Mouse (Mus musculus) ES-Bruce4 (cell line): Measurements from ENCODE around the gene Ptprg. TPM values are rescaled to one million over a fixed set of nuclear protein-coding genes. Genes with fewer than 3 reads are reported as not detected.

ENCODE experiments used
- H3K27ac ChIP-seq: 2 replicates; pipeline ENCODE4 v1.5.1; 2012; ENCODE audit warnings: low read length, inconsistent platforms; ENCODE audit not compliant: insufficient read depth
- H3K27me3 ChIP-seq: 2 replicates; pipeline ENCODE4 v1.6.1; 2012; ENCODE audit warnings: mild to moderate bottlenecking, low read length, inconsistent platforms; ENCODE audit not compliant: control insufficient read depth, poor library complexity, insufficient read depth, severe bottlenecking
- H3K36me3 ChIP-seq: 2 replicates; pipeline ENCODE4 v1.6.1; 2012; ENCODE audit warnings: inconsistent platforms, mild to moderate bottlenecking, low read length, moderate library complexity; ENCODE audit not compliant: control insufficient read depth, poor library complexity, insufficient read depth, severe bottlenecking
- H3K4me1 ChIP-seq: one replicate; pipeline ENCODE4 v1.8.1; 2011; ENCODE audit warnings: low read length; ENCODE audit not compliant: control insufficient read depth, insufficient read depth
- H3K4me3 ChIP-seq: 2 replicates; pipeline ENCODE4 v1.5.1; 2011; ENCODE audit warnings: low read depth, mild to moderate bottlenecking, low read length
- H3K9ac ChIP-seq: 2 replicates; pipeline ENCODE4 v1.6.1; 2012; ENCODE audit warnings: low read depth, mild to moderate bottlenecking, inconsistent platforms; ENCODE audit not compliant: poor library complexity, severe bottlenecking
- H3K9me3 ChIP-seq: replicated peaks from 2 replicates; pipeline ENCODE4 v1.6.1; 2012; ENCODE audit warnings: mild to moderate bottlenecking, low read length, inconsistent platforms; ENCODE audit not compliant: control insufficient read depth, poor library complexity, insufficient read depth, severe bottlenecking
- CTCF ChIP-seq: IDR thresholded peaks from one replicate; pipeline ENCODE4 v1.8.1; 2011; ENCODE audit warnings: low read depth, low read length
- EP300 ChIP-seq: IDR thresholded peaks from 2 replicates; pipeline ENCODE4 v1.6.1; 2011; ENCODE audit warnings: low read depth, low read length; ENCODE audit not compliant: insufficient read depth
- POLR2A ChIP-seq: IDR thresholded peaks from one replicate; pipeline ENCODE4 v1.8.1; 2011; ENCODE audit warnings: low read length; ENCODE audit not compliant: insufficient read depth
- polyA plus RNA-seq: library from polyadenylated mRNA; stranded (reverse); fragments of >200 nt; gene quantifications from 2 replicates; pipeline ENCODE4 v1.2.4, GENCODE M21; 2011; ENCODE audit warnings: low read depth; ENCODE audit not compliant: missing spikeins, insufficient read depth, insufficient read length

Gene Ptprg
- polyA plus RNA-seq, 1 experiment = 27.4 TPM

DNA sequence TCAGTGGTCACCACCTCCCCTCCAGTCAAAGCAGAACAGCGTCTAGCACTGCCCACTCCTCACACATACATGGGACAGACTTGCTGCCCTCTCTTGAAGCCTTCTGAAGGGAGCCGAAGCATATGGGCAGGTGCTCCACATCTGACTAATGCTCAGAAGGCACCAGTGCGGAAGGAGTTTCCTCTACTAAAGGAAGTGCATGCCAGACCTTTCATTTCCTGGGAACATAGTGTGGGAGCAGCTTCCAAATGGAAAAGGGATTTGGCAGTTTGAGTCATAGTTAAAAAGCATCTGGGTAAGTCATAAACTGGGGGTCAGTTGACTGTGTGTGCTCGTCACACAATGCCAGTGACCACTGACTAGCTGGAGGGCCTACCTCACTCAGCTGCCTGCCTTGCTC is 288.3 kb downstream of the Ptprg start:
- TF ChIP-seq EP300 = no peak
- no peak for TF ChIP-seq POLR2A
- no peak for TF ChIP-seq CTCF
- H3K27me3 ChIP-seq = no peaks in the 10 kb centered on the region

DNA sequence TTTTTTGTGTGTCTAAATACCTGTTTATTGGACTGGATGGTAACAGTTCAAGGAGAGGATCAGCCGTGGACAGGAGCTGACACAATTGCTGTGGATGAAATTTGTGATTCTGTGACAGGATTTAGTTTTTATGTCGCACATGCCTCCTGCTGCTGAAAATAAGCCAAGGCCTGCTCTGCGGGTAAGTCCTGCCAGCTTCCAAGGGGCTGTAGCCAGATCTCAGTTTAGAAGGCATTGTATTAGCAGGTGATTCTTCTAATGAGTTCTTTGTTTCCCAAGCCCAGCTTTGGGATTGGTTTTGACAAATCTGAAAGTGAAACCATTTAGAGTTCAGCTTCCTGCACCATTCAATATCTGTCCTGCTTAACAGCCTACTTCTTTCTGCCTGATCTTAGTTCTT is 299.6 kb downstream of the Ptprg start:
- TF ChIP-seq EP300 (no peak), CTCF (no peak), POLR2A (no peak)
- no peaks in the 10 kb centered on the region for H3K9me3 ChIP-seq

More for the DNA sequence above, 288.3 kb downstream of the Ptprg start:
- Histone ChIP-seq H3K4me3 (no peak overlapping the region), H3K4me1 (no peaks in the 10 kb centered on the region), H3K9ac (no peak overlapping the region), H3K27ac (no peak overlapping the region), H3K36me3 (no peaks in the 10 kb centered on the region), H3K9me3 (no peaks in the 10 kb centered on the region)

DNA sequence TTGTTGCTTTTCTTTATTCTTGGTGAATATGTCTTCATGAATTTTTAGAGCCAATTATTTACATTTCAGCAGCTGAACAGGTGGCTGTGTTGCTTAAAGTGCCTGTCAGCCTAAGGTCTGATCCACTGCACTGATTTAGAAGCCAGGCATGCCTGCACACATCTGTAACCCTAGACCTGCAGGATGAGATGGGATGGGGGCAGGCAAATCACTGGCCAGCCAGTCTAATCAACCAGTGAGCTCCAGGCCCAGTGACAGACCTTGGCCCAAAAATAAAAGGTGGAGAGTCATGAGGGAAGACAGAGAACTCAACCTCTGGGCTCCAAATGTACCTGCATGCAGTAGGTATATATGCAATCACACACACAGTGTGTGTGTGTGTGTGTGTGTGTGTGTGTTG is 302.2 kb downstream of the Ptprg start:
- H3K9me3 ChIP-seq = no peaks in the 10 kb centered on the region

More for the DNA sequence above, 299.6 kb downstream of the Ptprg start:
- no peak overlapping the region for H3K9ac ChIP-seq
- H3K27ac ChIP-seq = no peak overlapping the region
- H3K4me1 ChIP-seq = no peaks in the 10 kb centered on the region
- H3K27me3 ChIP-seq = no peaks in the 10 kb centered on the region
- no peaks in the 10 kb centered on the region for H3K36me3 ChIP-seq
- no peak overlapping the region for H3K4me3 ChIP-seq

DNA sequence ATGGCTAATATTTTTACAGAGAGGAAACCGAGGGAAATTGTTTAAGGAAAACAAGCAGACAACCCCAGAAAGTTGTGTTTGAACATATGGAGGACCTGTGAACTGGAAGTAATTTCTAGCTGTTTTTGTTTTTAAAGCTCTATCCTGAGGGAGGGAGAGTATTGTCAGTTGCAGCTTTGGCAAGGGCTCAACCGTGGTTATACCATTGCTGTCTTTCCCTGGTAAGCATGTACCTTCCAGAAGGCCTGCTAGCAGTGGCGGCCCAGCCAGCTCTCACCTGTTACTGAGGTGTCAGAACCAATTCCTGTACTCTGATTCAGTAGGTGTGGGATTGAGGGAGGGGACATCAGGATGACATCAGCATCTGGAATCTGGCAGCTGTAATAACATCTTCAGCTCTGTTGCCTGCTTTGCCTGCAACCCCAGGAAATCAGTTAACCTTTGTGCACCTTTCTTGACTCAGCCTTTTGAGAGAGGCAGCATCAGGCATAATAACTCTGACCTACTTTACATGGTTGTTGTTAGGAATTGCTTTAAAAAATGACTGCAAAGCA is 304.7 kb downstream of the Ptprg start:
- H3K36me3 ChIP-seq = no peaks in the 10 kb centered on the region
- H3K27me3 ChIP-seq = no peaks in the 10 kb centered on the region

More for the DNA sequence above, 302.2 kb downstream of the Ptprg start:
- H3K4me3 ChIP-seq = no peak overlapping the region
- TF ChIP-seq CTCF (no peak), EP300 (no peak), POLR2A (no peak)
- H3K9ac ChIP-seq = no peak overlapping the region
- H3K27me3 ChIP-seq = no peaks in the 10 kb centered on the region
- peaks cover 2% of the 10 kb centered on the region for H3K4me1 ChIP-seq
- no peak overlapping the region for H3K27ac ChIP-seq
- no peaks in the 10 kb centered on the region for H3K36me3 ChIP-seq

DNA sequence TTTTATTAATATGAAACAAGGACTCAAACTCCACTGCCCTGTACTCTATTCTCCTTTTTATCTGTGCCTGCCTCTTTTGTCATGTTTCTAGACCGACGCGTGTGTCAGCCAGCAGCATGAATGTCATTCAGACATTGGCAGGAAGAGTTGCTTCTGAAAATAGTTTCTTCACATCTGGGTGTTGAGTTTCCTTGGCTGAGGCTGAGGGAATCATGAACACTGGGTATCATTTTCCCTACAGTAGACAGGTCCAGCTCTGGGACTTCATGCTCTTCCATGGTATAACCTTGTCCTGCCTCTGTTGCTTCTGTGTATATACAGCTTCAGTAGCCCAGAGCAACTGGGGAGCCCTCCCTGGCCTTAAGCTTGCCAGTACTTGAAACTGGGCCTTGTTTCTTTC is 310.0 kb downstream of the Ptprg start:
- Histone ChIP-seq H3K4me1 (no peaks in the 10 kb centered on the region), H3K4me3 (no peak overlapping the region), H3K9me3 (no peaks in the 10 kb centered on the region), H3K27me3 (no peaks in the 10 kb centered on the region), H3K9ac (no peak overlapping the region), H3K27ac (no peak overlapping the region), H3K36me3 (no peaks in the 10 kb centered on the region)
- no peak for TF ChIP-seq CTCF

More for the DNA sequence above, 304.7 kb downstream of the Ptprg start:
- no peak overlapping the region for H3K9ac ChIP-seq
- H3K4me3 ChIP-seq = no peak overlapping the region
- H3K27ac ChIP-seq = no peak overlapping the region
- no peak for TF ChIP-seq EP300
- TF ChIP-seq POLR2A = no peak
- TF ChIP-seq CTCF = no peak
- H3K9me3 ChIP-seq = no peaks in the 10 kb centered on the region
- peaks cover 2% of the 10 kb centered on the region for H3K4me1 ChIP-seq

DNA sequence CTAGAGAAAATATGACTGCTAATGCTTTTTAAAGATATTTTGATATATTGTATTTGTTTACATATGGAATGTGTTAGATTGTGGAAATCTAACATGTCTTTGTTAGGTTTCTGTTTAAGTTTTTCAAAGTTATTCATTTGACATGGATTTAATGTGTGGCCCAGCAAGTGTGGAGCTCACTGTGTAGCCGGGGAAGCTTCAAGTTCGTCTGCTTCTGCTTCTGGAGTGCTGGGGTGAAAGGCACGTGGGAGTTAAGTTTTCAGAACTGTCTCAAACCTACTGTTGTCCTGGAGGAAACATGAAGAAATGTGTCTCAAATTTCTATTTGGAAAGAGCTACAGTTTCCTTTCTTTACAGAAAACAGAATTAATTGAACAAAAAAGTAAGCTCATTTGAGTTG is 311.5 kb downstream of the Ptprg start:
- Histone ChIP-seq H3K4me3 (no peak overlapping the region), H3K9me3 (no peaks in the 10 kb centered on the region), H3K36me3 (no peaks in the 10 kb centered on the region), H3K27me3 (no peaks in the 10 kb centered on the region), H3K9ac (no peak overlapping the region), H3K4me1 (no peaks in the 10 kb centered on the region), H3K27ac (no peak overlapping the region)
- TF ChIP-seq POLR2A (no peak), EP300 (no peak), CTCF (no peak)
